In genomic region chr7:117397877-117398276, GRCm38 (mm10) we compare ENCODE assay signal across 22 mouse cellular contexts. TPM values are rescaled to one million over a fixed set of nuclear protein-coding genes. Genes with fewer than 3 reads are reported as not detected.
A peak's percentile ranks its signal among the peaks of the same experiment; 100 is the strongest.
DNase-seq lines count a peak whose midpoint lies in the region; ATAC-seq and TF ChIP-seq lines count a peak whose summit lies in the region.
"Had no signal": no experiment of that assay in that cellular context is flagged by ENCODE, and none has a peak within 500 bp of the region (broad histone marks: within the 10 kb centered on the region; RNA-seq: fewer than 3 reads in every experiment).

No protein-coding gene starts in this region.

- no peak overlapping the region for H3K4me3 ChIP-seq in kidney, adult 2 months (ENCODE audit: insufficient read depth, low read depth, low read length)
- no peak overlapping the region for H3K4me3 ChIP-seq in neural tube, embryonic 11.5 days (ENCODE audit: low read depth, low read length)
- no peak overlapping the region for H3K4me3 ChIP-seq in neural tube, embryonic 15.5 days (replicated peaks)

- H3K4me2 ChIP-seq in neural tube, embryonic 11.5 days (ENCODE audit: low read depth), result no peak overlapping the region
- H3K4me2 ChIP-seq in neural tube, embryonic 15.5 days, result no peak overlapping the region

- ATAC-seq in neural tube, embryonic 11.5 days (ENCODE audit: insufficient read depth, low FRiP score, low TSS enrichment), result no peak
- no peak for ATAC-seq in neural tube, embryonic 15.5 days (ENCODE audit: low FRiP score)
- ATAC-seq: activated CD4-positive, CD25-positive, alpha-beta regulatory T cell, adult 4 months; CD4-positive, CD25-positive, alpha-beta regulatory T cell, adult 4 months; Patski had no signal

- no peaks in the 10 kb centered on the region for H3K27me3 ChIP-seq in kidney, adult 2 months (replicated peaks; ENCODE audit: control insufficient read depth, insufficient read depth, low read length)
- H3K27me3 ChIP-seq in neural tube, embryonic 11.5 days (ENCODE audit: control insufficient read depth, insufficient read depth, low read length), result no peaks in the 10 kb centered on the region
- no peaks in the 10 kb centered on the region for H3K27me3 ChIP-seq in neural tube, embryonic 15.5 days (replicated peaks)
- H3K27me3 ChIP-seq: CH12.LX, Patski had no signal

- DNase-seq in kidney, adult 2 months, result peak; percentile 51
- DNase-seq in kidney, adult 11 months, result no peak
- peak; percentile 57 for DNase-seq in kidney, adult 9 months
- no peak for DNase-seq in kidney, postnatal 25 days
- DNase-seq in neural tube, embryonic 11.5 days (ENCODE audit: low spot score), result peak; percentile 4
- DNase-seq: adrenal gland, adult 2 months; adrenal gland, adult 8-10 months; adrenal gland, postnatal 10 days; adrenal gland, postnatal 14 days; adrenal gland, postnatal 25 days; adrenal gland, postnatal 36 days; B cell, adult 2 months; cerebellum, adult 11 months; cerebellum, adult 11-12 months; cerebellum, adult 18-20 months had no signal

- no peak overlapping the region for H3K27ac ChIP-seq in kidney, adult 2 months (ENCODE audit: insufficient read depth, low read depth, low read length)
- H3K27ac ChIP-seq in neural tube, embryonic 11.5 days (ENCODE audit: low read depth, low read length), result no peak overlapping the region
- no peak overlapping the region for H3K27ac ChIP-seq in neural tube, embryonic 15.5 days (replicated peaks)

- H3K9ac ChIP-seq in neural tube, embryonic 11.5 days (ENCODE audit: low read length), result no peak overlapping the region
- H3K9ac ChIP-seq in neural tube, embryonic 15.5 days (replicated peaks), result no peak overlapping the region

- no peak for TF ChIP-seq POLR2A in kidney, adult 2 months (IDR thresholded peaks at IDR 0.05; ENCODE audit: low read depth, low read length)

- H3K36me3 ChIP-seq in kidney, adult 2 months (ENCODE audit: control insufficient read depth, insufficient read depth, low read length), result no peaks in the 10 kb centered on the region
- no peaks in the 10 kb centered on the region for H3K36me3 ChIP-seq in neural tube, embryonic 11.5 days (ENCODE audit: control insufficient read depth, insufficient read depth, low read length)
- H3K36me3 ChIP-seq in neural tube, embryonic 15.5 days, result no peaks in the 10 kb centered on the region
- H3K36me3 ChIP-seq: G1E had no signal

- WGBS in kidney, adult 2 months, result 86% methylated on average over 6 of the region's 6 CpGs
- WGBS in neural tube, embryonic 11.5 days, result 93% methylated on average over 6 of the region's 6 CpGs
- 97% methylated on average over 6 of the region's 6 CpGs for WGBS in neural tube, embryonic 15.5 days

- TF ChIP-seq CTCF in kidney, adult 2 months (conservative IDR thresholded peaks at IDR 0.05; ENCODE audit: insufficient read depth, insufficient read length, low read depth, low read length), result no peak

- H3K4me1 ChIP-seq in kidney, adult 2 months (ENCODE audit: control insufficient read depth, insufficient read depth, low read length), result peaks cover 27% of the 10 kb centered on the region
- no peaks in the 10 kb centered on the region for H3K4me1 ChIP-seq in neural tube, embryonic 11.5 days (ENCODE audit: control insufficient read depth, insufficient read depth, low read length)
- peaks cover 16% of the 10 kb centered on the region for H3K4me1 ChIP-seq in neural tube, embryonic 15.5 days

- no peaks in the 10 kb centered on the region for H3K9me3 ChIP-seq in neural tube, embryonic 11.5 days (ENCODE audit: control insufficient read depth, low read length)
- no peaks in the 10 kb centered on the region for H3K9me3 ChIP-seq in neural tube, embryonic 15.5 days (replicated peaks)

RNA-seq across cellular contexts. Expression of gene Xylt1, which starts 17.1 kb away (rescaled TPM):
- polyA plus RNA-seq in kidney, adult 2 months (2012; rRNA removed), result 5.9 and 6.1 TPM in 2 replicates
- 1.5 and 1.6 TPM in 2 replicates for polyA plus RNA-seq in neural tube, embryonic 11.5 days (2014; fragmentation: Nextera tagmentation; extraction: Ambion mirVana)
- polyA plus RNA-seq in neural tube, embryonic 15.5 days (2015; fragmentation: Nextera tagmentation; extraction: Ambion mirVana), result 2.1 and 2.3 TPM in 2 replicates
- polyA plus RNA-seq: C2C12, G1E had no signal

Comparison
In these comparisons a context has a peak if more than half of its experiments do, and no peak if none do; other contexts are left out.
1. DNase-seq: peak in kidney, adult 2 months (single experiment), kidney, adult 9 months (single experiment) and neural tube, embryonic 11.5 days (single experiment); none in kidney, adult 11 months (single experiment) and kidney, postnatal 25 days (0 of 2).